Mouse (Mus musculus) thymus, adult 2 months (tissue): ENCODE measurements at regions not wholly inside any gene's neighbourhood (a gene's known extent, or its start where the extent isn't known, plus 50 kb on each side); places are given as distances from the start of the nearest gene placed in this dataset.

Experiments used
- CTCF ChIP-seq: fragments of 200-500 bp; IDR thresholded peaks from 2 replicates; pipeline ENCODE4 v1.5.1; 2012; ENCODE audit warnings: mild to moderate bottlenecking, control low read depth, low read length, moderate library complexity, borderline replicate concordance; ENCODE audit not compliant: control insufficient read depth, poor library complexity, insufficient read depth; ENCODE audit errors: extremely low read depth
- POLR2A ChIP-seq: fragments of 200-500 bp; IDR thresholded peaks from 2 replicates; pipeline ENCODE4 v1.6.1; 2012; ENCODE audit warnings: mild to moderate bottlenecking, low read length, control low read depth, moderate library complexity; ENCODE audit not compliant: control insufficient read depth, poor library complexity, insufficient read depth; ENCODE audit errors: extremely low read depth

GRCm38 (mm10) chr10:99556353-99557036, 203.0 kb downstream of the Csl start:
- TF ChIP-seq CTCF, result no peak
- TF ChIP-seq POLR2A, result no peak
